Mouse (Mus musculus) lung, postnatal 0 days (tissue): ENCODE measurements around the gene Hspa1a.

ENCODE experiments used
- CTCF ChIP-seq: IDR thresholded peaks from 2 replicates; pipeline ENCODE4 v1.5.1; 2016; ENCODE audit warnings: antibody characterized with exemption, mild to moderate bottlenecking
- EP300 ChIP-seq: IDR thresholded peaks from 2 replicates; pipeline ENCODE4 v1.6.1; 2016; ENCODE audit warnings: antibody characterized with exemption, mild to moderate bottlenecking, control low read depth

DNA sequence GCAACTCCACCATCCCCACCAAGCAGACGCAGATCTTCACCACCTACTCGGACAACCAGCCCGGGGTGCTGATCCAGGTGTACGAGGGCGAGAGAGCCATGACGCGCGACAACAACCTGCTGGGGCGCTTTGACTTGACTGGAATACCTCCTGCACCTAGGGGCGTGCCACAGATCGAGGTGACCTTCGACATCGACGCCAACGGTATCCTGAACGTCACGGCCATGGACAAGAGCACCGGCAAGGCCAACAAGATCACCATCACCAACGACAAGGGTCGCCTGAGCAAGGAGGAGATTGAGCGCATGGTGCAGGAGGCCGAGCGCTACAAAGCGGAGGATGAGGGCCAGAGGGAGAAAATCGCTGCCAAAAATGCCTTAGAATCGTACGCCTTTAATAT, 6.3 kb upstream of the Hspa1a start:
- TF ChIP-seq CTCF: no peak
- TF ChIP-seq EP300: no peak
